Mouse (Mus musculus) left cerebral cortex, postnatal 10 days (tissue): ENCODE results near the gene Rtn3. TPM values are rescaled to one million over a fixed set of nuclear protein-coding genes. Genes with fewer than 3 reads are reported as not detected.

Experiments used
- DNase-seq, 2 experiments: peaks; one replicate each; pipeline ENCODE4 v3.0.0; 2021 to 2022; ENCODE audit warnings: low spot score in 2 of 2, mixed read lengths in 1 of 2; ENCODE audit errors: extremely low spot score in 1 of 2
- intact Hi-C: fragments of 180-260 bp; cut with DNase I; formaldehyde crosslinking; loops from one replicate; pipeline ENCODE4 v1.15.1; 2025
- total RNA-seq, 2 experiments: library from RNA; stranded (reverse); gene quantifications; 2 replicates each; pipeline ENCODE4 v1.2.3; 2021

The Rtn3 gene
- total RNA-seq, 2 experiments from 2014 or later: 927 to 930 TPM

DNA sequence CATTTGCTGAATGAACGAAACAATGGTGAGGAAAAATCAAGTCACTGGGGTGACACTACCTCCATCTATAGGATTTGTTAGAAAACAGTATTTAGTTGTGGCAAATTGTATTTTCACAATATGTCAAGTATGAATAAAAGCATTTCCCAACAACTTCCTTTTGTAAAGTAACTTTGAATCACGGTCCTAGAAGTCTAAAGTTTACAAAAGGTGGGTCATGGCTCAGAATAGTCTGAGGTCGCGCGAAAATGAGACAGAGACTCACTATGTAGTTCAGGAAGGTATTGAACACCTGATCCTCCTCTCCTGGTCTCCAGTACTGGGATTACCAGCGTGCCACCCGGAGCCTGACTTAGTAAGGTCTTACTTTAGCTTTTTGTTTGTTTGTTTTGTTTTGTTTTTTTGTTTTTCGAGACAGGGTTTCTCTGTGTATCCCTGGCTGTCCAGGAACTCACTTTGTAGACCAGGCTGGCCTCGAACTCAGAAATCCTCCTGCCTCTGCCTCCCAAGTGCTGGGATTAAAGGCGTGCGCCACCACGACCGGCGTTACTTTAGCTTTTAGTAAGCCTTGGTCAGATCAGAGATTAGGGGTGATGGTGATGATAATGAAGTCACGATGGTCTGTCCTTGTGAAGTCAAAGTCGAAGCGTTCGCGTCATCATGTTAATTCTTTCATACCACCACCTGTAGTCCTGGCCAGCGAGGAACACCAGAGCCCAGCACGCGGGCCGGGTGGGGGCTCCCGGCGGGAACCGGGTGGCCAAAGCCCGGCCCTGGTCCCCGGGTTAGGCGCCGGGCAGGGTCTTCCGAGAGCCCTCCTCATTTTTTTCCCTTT lies 10.5 kb upstream of the Rtn3 start, which contains the start of gene Atl3:
TSS of gene Atl3 (plus strand) at position 689 of the 835 bp plus-strand sequence.
- intact Hi-C loops: no loop called here
- DNase-seq: no peak

DNA sequence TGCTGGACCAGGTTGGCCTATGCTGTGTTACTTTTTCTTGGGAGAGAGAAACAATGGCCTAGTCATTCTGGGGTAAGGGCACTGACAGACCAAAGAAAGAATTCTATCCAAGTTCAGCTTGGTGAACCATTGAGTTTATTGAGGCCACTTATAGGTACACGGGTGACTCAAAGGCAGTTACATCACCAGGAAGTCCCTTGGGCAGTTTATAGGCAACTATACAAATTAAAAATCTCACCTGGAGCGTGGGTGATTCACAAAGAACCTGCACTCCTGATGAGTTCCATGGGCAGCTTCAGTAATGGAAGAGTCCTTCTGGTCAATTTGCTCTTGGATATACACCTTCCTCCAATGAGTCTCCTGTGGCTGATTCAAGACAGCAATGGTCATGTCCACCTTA lies 9.6 kb upstream of the Rtn3 start:
- intact Hi-C loops: no loop called here
- DNase-seq: no peak

DNA sequence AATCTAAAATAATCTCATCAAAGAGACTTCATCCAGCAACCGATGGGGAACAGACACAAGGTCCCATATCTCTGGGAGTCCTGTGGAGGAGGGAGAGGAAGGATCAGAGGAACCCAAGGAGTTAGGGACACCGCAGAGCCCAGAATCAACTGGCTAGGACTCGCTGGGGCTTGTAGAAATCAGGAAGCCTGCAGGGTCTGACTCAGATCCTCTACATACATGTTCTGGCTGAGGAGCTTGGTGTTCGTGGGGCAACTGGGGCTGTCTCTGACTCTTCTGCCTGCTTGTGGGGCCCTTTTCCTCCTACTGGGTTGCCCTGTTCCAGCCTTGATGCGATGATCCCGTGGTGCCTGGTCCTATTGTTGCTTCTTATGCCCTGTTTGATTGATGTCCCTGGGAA lies 8.9 kb upstream of the Rtn3 start:
- intact Hi-C loops: no loop called here
- DNase-seq: no peak

DNA sequence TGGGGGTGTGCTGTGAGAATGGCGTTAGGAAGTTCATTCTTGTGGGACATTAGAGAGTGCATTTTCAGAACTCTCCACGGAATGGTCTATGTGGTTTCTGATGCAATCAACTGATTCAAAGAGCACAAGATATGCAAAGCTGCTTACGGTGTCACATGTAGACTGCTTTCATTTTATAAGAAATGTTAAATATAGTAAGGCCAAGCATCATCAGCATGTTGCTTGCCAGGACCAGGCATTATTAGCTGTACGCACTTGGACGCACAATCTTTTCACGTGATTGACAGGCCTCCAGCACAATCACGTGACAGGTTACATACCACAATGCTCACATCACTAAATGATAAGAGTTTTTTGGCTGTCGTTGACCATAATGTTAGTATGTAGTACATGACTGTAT lies 4.6 kb upstream of the Rtn3 start:
- intact Hi-C loops: no loop called here
- DNase-seq: no peak

DNA sequence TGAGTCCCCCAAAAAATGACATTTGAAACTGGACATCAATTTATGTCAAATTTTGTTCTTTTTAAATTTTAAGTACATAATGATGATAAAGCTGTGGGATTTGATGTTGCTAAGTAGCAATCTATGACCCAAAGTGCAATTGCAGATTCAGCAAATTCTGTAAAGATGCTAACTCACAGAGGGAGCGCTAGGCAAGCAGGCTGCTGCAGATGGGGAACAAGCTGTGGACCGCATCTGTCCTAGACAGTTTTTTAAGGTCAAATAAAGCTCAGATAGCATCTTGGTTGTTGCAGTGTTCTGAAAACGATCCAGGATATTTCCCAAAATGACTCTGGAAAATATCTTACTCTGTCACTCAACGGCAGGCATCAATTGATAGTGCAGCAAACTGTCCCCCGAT lies 995 bp upstream of the Rtn3 start:
- DNase-seq: peak in 1 of 2 experiments; percentile 36
- intact Hi-C loops: loop anchor here (5.0 kb wide), 1 partner anchor 42 kb away; no protein-coding TSS in a partner anchor

DNA sequence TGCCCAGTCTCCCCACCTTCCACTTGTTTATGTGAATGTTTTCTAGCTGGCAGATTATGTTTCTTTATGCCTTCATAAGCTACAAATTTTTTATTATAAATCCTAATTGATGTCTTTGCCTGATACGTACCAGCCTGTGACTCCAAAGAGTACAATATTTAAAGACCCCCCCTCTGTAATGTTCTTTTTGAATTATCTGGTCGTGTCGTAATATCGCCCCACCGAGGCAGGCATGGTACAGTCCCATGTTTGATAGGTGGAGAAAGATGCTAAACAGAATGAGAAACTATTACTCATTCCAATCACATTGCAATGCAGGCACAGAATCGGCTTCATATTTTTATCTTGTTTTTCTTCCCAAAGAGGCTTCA lies 416 bp upstream of the Rtn3 start:
- intact Hi-C loops: loop anchor here (5.0 kb wide), 1 partner anchor 41 kb away; no protein-coding TSS in a partner anchor
- peak; percentile 70 to 72 for DNase-seq

DNA sequence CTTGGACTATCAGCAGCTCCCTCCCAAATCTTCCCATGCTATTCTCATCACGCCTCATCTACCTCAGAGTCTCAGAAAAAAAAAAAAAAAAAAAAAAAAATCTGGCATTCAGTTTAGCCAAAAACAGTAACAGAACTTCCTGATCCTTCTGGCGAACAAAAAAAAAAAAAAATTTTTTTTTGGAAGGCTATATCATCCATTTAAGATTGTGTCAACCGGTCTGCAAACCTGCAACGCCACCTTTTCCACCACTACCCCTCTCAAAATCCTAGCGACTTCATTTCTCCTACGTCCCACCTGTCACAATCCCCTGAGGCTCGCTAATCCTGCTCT lies 849 bp downstream of the Rtn3 start:
- DNase-seq: no peak
- intact Hi-C loops: loop anchor here (5.0 kb wide), 1 partner anchor 40 kb away; no protein-coding TSS in a partner anchor

DNA sequence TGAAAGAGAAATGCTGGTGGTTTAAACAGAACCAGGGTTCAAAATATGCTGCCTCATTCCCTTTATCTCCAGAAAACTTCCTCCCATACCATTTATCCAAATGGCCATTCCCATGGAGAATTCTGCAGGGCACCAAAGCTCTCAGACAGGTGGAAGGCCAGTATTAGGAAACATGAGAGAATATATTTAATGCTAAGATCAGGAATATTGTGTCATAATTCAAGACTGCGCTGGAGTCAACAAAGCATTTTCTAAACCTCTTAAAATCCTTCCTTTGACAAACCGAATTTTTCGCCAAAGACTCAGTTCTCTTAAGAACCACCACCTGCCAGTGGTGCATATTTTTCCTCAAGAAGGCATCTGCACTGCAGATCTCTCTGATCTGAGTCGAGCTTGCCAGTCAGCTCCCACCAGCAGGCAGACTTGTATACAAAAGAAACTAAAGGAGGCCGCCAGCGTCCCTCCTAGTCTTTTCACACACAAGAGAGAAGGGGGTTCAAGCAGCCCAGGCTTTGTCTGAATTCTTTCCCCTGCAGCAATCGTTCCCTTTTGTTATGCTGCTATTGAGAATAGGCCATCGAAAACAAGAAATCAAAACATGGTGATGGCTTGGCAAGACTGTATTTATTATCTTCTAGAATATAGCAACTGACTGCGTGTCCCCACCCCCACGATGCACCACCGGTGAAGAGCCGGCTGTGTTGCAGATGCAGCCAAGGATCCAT lies 1.4 kb downstream of the Rtn3 start:
- intact Hi-C loops: loop anchor here (5.0 kb wide), 1 partner anchor 39 kb away; no protein-coding TSS in a partner anchor
- DNase-seq: peak; percentile 43 to 72

DNA sequence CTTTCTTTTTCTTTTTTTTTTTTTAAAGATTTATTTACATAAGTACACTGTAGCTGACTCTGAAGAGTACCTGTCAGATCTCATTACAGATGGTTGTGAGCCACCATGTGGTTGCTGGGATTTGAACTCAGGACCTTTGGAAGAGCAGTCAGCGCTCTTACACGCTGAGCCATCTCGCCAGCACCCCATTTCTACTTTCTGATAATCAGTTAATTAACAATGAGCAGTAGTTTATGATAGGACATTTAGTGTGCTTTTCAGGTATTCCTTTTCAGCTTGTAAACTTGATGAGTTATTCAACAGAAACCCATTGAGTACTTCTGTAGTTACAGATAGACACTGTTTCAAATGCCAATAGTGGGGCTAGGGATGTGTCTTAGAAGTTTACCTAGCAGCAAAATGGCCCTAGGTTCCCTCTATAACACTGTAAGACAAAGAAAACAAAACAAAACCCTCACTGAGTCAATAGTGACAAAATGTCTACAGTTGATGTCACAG lies 3.3 kb downstream of the Rtn3 start:
- no peak for DNase-seq
- intact Hi-C loops: loop anchor here (5.0 kb wide), 1 partner anchor 37 kb away; no protein-coding TSS in a partner anchor

DNA sequence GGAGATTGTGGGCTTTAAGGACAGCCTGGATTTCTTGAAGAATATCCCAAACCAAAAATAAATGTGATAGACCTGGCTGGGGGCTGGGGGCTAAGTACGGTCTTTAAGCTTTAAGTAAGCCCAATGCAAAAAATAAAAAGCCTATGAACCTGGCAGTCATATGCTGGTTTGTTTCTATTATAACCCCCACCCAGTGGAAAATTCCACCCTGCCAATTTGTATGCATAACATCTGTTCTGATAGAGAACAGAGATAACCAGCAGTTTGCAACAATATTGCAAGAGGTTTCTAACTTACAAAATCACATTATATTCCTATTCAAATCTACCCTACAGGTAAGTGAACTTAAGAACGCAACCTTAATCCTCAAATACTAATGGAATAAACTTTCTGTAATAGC lies 12.4 kb downstream of the Rtn3 start:
- DNase-seq: no peak
- intact Hi-C loops: no loop called here

DNA sequence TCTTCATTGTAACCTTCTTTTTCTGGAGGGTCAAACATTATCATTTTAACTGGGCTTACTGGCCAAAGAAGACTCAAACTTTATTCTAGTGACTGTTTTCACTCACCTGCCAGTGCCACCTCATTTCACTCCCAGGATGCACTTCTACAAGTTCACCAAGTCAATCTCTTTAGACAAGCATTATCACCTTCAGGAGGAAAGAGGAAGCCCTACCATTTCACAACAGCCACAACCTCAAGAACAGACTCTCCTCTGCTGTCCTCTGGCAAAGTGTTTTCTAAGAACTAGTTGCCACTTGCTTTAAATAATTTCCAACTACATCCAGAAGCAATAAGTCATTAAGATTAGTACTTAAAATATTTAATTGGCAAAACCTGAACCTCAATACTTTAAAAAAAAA lies 15.2 kb downstream of the Rtn3 start:
- intact Hi-C loops: no loop called here

DNA sequence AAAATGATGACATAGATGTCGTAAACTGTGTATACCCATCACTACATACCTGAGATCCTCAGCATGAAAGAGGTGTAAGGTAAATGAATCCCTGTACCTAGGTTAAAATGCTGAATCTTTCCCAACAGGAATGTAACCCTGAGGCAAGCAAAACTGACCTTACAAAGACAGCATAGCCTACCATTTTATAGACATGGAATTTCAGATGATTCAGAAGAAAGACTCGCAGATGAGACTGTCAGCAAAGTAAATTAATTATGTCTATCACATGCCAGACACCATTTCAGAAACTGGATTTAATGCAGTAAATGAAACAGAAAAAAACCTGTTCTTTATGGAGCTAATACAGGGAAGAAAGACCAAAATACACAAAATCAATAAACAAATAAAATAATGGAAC lies 23.7 kb downstream of the Rtn3 start:
- intact Hi-C loops: no loop called here
- DNase-seq: no peak

More for the DNA sequence above, 15.2 kb downstream of the Rtn3 start:
- no peak for DNase-seq

DNA sequence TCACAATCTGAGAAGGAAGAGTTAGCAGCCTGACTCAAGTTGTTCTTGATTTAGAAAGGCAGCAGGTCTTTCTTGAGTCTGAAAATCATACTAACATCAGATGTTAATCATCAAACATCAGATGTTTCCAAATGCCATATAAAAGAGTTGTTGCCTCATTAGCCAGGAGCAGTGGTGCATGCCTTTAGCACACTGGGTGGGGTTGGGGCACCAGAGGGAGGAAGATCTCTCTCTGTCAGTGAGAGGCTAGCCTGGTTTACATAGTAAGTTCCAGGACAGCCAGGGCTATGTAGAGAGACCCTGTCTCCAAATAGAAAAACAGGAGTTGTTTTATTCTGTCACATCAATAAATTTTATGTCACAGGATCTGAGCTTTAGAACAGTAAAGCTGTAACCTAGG lies 24.2 kb downstream of the Rtn3 start:
- intact Hi-C loops: no loop called here
- no peak for DNase-seq

DNA sequence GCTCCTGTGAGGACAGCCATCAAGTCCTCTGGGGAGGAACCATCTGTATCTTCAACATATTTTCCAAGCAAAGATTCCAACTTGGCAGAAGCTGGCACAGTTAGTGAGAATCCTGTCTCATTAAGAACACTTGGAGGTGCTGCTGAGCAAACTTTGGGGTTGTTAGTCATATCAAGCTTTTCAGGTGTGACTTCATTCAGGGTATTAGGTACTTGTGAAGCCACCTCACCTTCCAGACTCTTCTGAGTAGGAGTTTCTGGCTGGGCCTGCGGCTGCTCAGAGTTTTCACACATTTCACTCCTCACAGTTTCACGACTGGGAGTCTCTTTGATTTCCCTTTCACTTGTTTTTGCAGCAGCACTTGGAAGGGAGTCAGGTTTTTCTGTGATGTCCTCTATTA lies 26.3 kb downstream of the Rtn3 start:
- intact Hi-C loops: no loop called here

DNA sequence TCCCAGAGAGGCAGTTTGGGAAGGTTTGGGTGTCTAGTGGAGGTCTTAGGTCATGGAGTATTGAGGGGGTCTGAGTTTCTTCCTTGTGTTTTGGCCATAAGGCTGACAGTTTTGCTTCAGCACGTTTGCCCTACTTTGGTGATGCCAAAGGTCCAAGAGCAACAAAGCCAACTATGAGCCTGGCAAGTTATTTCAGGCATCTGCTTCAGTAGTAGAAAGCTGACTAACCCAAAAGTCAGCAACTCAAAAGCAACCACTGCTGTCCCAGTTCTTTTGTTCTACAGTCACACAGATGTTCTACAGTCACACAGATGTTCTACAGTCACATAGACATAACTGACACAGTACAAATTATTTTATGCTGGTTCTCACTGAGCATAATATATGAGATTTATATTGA lies 37.5 kb downstream of the Rtn3 start:
- intact Hi-C loops: loop anchor here (10.0 kb wide), 1 partner anchor 149 kb away; no protein-coding TSS in a partner anchor
- no peak for DNase-seq

More for the DNA sequence above, 26.3 kb downstream of the Rtn3 start:
- DNase-seq: no peak

DNA sequence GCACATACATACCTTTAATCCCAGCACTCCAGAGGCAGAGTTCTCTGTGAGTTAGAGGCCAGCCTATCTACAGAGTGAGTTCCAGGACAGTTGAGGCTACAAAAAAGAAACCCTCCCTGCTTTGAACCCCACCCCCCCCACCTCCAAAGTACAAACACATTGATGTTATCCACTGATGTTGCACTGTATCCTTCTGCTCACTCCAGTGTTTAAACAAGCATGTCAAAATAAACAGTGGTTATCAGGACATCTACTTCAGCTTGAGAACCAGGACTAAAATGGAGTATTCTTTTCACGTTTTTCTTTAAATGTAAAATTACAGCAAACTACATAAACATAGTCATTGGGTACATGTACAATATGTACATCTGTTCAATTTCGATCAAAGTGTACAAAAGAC lies 38.0 kb downstream of the Rtn3 start:
- no peak for DNase-seq
- intact Hi-C loops: loop anchor here (10.0 kb wide), 1 partner anchor 150 kb away; no protein-coding TSS in a partner anchor

DNA sequence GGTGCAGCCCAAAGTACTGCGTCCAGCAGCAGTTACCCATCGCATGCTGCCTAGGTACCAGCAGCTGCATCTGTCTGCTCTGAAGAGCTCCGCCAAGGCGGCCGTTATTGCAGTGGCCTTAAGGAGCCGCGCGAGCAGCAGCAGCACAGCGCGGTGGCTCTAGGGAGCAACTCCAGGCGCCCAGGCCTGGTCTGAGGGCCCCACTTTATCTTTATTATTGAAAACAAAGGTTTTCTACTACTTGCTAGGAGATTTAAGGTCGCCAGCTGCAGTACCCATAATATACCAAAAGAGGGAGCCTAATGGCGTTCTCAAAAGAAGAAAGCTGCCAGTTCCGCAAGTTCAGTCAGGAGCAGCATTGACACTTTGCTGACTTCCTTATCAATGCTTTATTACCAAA lies 41.6 kb downstream of the Rtn3 start:
- DNase-seq: peak in 1 of 2 experiments; percentile 50
- intact Hi-C loops: loop anchor here (5.0 to 10.0 kb wide), 2 partner anchors 41 to 153 kb away; partner anchors contain the start of gene Rtn3

DNA sequence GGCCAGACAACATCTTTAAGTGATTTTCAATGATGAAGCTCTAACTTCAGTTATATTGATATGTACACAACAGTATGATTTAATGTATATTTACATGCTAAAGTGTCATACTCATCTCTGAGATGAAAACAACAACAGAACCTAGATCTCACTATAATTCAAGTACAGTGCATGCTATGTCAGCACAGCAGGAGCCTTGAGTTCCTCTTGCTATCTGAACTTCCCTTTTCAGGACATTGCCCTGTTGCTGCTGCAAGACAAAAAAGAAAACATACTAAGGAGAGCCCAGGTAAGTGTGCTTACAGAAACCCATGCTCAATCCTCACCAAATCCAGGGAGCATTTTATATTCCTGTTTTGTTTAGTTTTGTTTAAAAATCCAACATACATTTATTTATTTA lies 44.8 kb downstream of the Rtn3 start:
- no peak for DNase-seq
- intact Hi-C loops: no loop called here

DNA sequence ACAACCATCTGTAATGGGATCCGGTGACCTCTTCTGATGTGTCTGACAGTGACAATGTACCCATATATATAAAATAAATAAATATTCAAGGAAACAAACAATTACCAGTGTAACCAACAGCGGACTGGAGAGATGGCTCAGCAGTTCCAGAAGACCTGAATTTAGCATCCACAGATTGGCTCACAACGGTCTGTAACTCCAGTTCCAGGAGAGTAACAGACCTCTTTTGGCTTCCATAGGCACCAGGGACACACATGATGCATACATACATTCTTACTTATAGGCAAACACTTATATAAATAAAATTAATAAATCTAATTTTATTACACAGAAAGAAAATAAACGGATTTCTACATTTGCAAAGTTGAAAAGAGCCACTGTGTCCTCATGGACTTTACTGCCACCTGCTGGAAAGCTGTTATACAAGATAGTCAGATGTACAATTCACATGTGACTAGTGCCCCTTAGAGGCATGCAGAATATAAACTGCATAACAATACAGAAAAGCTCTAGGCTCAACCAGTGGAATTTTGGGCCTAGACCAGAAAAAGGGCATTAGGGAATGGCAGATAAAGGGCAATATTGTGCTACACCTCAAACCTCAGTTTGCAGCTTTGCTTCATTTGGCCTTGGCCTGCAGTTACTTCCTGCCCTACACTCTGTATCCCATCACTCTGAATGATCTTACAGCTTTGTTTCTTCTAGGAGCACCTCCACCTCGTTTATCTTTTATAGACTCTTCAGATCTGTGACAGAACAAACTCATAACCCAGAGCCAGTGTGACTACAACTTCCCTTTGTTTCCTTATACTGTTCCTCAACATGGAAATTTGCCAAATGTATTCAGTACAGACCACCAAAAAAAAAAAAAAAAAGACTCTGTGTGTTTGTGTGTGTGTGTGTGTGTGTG lies 46.8 kb downstream of the Rtn3 start:
- peak; percentile 28 to 69 for DNase-seq
- intact Hi-C loops: no loop called here
